Mouse (Mus musculus) mouse trophoblast stem cell (cell line): Measurements from ENCODE around the gene Osbpl8.

Experiments
- in situ Hi-C, 2 experiments: fragments of 300-500 bp; cut with MseI, MboI; formaldehyde crosslinking; loops; 2 replicates in 1 of 2; 3 replicates in 1 of 2; pipeline ENCODE4 v1.15.1; 2025

The Osbpl8 gene

DNA sequence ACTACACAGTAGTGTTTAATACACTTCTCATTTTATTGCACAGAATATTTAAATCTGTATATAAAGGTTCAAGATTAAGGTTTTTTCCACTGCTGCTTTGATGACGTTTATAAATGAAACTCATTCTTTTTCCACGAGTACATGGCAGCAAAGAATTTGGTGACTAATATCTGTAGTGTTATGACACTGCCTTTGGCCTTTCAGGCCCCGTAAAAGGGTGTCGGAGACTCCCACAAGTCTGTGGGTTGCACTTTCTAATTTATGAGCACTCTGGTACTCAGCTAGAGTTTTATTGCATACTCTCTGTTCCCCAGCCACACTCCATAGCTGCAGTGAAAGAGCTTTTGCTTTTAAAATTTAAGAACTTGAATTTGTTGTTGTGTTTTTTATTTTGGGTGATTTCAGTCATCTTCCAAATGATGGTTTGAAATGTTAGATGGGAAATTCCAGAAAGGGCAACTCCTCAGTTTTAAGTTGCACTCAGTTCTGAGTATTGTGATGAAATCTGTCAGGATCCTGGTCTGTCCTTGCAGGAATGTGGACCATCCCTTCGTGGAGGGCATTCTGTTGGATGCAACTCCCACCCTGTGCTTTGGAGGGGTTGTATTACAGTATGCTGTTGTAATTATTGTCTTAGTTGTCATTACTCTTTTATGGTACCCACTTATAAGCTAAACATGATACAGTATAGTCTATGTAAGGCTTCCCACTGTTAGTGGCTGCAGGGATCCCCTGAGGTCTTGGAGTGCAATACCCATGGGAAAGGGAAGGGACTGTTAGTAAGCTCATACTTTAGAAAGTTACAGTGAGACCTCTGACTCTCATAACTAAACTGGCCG is 70.1 kb downstream of the Osbpl8 start:
- in situ Hi-C loops = no loop called here

GRCm38 (mm10) chr10:111235289-111235570 is 70.7 kb downstream of the Osbpl8 start:
- in situ Hi-C loops = no loop called here

- in situ Hi-C loops = no loop called here
Measured at GRCm38 (mm10) chr10:111237434-111237833, 72.9 kb downstream of the Osbpl8 start.

GRCm38 (mm10) chr10:111242677-111243076 is 78.1 kb downstream of the Osbpl8 start:
- in situ Hi-C loops = no loop called here

DNA sequence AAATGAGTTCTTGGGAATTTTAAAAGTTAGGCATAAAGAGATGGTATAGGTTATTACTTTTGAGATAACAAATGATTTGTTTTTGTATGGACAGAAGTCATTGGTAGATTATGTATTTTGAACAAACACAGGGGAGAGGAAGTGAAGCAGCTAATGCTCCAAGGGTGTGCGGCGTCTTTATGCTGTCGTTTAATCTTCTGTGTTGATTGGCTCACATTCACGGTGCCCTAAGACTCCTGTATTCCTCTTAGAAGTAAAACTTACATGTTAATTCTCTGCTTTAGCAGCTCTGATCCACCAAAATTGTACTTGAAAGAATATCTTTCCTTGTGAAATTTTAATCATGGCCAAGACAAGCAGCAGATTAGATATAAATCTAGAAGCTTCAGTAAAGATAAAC is 83.1 kb downstream of the Osbpl8 start:
- in situ Hi-C loops = no loop called here

GRCm38 (mm10) chr10:111248177-111248576 is 83.6 kb downstream of the Osbpl8 start:
- in situ Hi-C loops = no loop called here

GRCm38 (mm10) chr10:111250192-111250591 is 85.6 kb downstream of the Osbpl8 start:
- in situ Hi-C loops = no loop called here

DNA sequence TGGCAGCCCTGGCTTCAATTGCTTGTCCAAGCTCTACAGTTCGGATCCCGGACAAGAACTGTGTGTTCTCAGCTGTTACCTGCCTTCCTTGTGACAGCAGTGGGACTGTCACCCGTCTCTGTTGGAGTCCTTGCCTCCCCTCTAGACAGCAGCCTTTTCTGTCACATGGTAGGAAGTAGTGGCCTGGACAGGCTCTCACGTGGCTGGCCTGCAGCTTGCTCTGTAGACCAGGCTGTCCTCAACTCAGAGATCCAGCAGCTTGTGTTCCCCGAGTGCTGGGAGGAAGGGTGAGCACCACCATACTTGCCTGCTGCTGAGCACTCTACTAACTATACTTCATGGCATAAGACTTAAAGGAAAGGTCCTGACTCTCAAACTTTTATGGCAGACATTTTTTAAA is 87.1 kb downstream of the Osbpl8 start:
- in situ Hi-C loops = no loop called here

GRCm38 (mm10) chr10:111255228-111255627 is 90.7 kb downstream of the Osbpl8 start:
- in situ Hi-C loops = no loop called here

DNA sequence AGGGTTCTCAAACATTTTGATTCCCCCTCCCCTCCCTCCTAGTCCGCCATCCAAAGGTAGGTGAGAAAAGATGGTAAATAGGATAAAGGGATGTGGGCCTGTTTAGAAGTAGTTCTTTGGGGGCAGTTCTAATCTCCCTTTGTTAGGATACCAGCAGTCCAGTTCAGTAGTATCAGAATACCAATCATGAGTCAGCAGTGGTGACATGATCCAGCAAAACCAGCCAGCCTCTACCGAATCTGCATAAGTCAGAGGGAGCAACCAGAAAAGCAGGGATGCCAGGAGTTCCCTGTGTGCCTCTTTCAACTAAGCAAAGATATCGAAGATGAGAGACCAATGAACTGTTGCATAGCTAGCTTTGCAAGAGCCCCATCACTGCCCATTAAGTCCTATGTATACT is 91.6 kb downstream of the Osbpl8 start:
- in situ Hi-C loops = no loop called here

DNA sequence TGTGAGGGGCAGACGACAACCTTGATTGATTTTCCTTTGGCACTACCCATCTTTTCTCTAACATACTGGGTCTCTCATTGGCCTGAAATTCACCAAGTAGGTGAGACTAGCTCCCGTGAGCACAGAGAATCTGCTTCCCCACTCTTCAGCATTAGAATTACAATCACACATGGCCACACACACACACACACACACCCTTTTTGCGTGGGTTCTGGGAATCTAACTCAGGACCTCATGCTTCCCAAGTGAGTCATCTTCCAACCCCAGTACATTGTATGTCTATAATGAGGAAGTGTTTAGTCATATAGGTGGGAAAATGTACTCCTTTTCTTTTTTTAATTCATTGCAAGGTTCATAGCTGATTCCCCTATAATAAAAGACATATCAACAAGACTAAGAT is 92.8 kb downstream of the Osbpl8 start:
- in situ Hi-C loops = no loop called here

DNA sequence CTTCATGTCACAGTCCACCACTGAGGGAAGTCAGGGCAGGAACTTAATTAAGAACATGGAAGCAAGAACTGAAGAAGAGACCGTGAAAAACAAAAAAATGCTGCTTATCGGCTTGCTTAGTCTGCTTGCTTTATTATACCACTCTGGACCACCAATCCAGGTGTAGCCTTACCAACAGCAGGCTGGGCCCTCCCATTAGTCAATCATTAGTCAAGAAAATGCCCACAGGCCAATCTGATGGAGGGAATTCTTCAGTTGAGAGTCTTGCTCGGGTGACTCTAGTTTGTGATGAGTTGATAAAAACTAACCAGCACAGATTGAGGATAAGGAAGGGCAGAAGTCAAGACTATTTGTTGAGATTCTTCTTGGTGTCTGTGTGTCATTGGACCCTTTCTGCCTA is 93.7 kb downstream of the Osbpl8 start:
- in situ Hi-C loops = no loop called here

DNA sequence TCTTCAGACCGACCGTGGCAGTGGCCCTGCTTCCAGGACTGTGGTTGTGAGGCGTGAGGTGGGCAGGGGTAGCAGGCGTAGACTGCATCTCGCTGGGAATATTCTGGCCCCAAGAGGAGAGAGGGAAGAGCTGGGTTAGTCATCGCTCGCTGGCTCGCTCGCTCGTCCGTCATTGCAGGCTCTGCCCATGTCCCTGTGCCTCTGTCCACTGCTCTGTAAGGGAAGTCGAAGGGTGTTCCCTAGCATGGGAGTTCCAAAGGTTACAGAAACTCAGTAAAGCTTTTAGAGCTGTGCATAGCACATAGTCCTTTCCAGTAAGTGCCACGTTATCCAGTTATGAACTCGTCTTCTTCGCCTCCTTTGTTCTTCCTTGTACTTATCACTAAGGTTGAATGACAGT is 107.1 kb downstream of the Osbpl8 start:
- in situ Hi-C loops = no loop called here

- in situ Hi-C loops = no loop called here
Measured at GRCm38 (mm10) chr10:111272905-111273304, 108.4 kb downstream of the Osbpl8 start.

GRCm38 (mm10) chr10:111273463-111274088 is 109.0 kb downstream of the Osbpl8 start:
- in situ Hi-C loops = no loop called here

GRCm38 (mm10) chr10:111275822-111276221 is 111.3 kb downstream of the Osbpl8 start:
- in situ Hi-C loops = no loop called here

- in situ Hi-C loops = no loop called here
Measured at GRCm38 (mm10) chr10:111297631-111298030, 133.1 kb downstream of the Osbpl8 start.

DNA sequence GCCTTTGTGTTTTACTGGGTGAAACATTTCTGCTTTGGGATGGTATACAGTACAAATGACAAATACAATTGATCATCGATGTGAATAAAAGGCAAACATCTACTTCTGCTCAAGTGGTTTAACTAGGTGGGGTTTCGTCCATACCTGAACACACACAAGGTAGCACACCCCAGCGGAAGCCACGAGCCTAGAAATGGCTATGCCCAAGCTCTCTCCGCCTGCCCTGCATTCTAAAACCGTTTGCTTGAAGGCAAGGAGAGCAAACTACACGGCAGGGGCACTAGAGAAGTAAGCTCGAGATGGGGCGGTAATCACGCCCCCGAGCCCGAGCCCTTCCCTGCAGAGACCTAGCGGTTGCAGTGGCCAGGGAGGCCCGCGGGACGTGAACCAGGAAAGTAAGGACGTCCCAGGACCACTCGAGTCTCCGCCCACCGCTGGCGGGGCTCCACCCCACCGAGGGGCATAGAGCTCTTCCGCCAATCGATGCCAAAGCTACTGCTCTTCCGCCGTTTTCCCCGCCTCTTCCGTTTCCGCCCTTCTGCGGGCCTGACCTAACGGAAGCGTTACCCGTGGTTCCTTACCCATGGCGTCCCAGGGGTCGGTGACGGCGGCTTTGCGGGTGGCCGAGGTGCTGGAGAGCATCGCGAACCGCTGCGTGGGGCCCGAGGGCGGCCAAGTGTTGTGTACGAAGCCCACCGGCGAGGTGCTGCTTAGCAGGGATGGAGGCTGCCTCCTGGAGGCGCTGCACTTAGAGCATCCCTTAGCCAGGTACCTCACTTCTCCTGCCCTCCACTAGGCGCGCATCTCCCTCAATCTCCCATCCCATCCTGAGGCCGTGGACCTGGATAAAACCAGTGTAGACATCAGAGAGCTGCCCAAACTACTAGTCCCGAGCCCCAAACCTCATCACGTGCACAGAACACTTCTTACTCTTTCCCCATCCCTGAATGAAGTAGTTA is 133.9 kb downstream of the Osbpl8 start, which contains the start of gene Bbs10:
Bbs10 (plus strand) TSS at position 540 of the 959 bp plus-strand sequence.
- in situ Hi-C loops = no loop called here

DNA sequence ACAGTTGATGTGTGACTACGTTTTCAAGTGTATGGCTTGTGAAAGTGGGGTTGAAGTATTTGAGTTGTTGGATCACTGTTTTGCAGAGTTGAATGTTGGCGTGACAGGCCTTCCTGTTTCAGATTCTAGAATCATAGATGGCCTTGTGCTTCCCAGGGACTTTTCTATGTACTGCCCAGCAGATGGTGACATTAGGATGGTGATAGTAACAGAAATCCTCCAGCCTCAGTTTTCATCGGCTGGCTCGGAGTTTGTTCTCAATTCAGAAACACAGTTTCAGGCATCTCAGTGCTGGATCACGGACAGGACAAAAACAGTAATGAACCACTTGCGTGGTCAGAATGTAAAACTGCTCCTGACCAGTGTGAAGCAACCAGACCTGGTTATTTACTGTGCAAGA is 135.0 kb downstream of the Osbpl8 start:
- in situ Hi-C loops = no loop called here

GRCm38 (mm10) chr10:111301041-111301440 is 136.5 kb downstream of the Osbpl8 start:
- in situ Hi-C loops = loop anchor here in 1 of 2 experiments (25.0 kb wide), 1 partner anchor 661 kb away; the partner anchor contains the start of gene Krr1

GRCm38 (mm10) chr10:111302486-111302885 is 137.9 kb downstream of the Osbpl8 start:
- in situ Hi-C loops = loop anchor here in 1 of 2 experiments (25.0 kb wide), 1 partner anchor 660 kb away; the partner anchor contains the start of gene Krr1
